Mouse (Mus musculus) liver, embryonic 16.5 days (tissue): ENCODE data around the gene St14. TPM values are rescaled to one million over a fixed set of nuclear protein-coding genes. Genes with fewer than 3 reads are reported as not detected.
A peak's percentile ranks its signal among the peaks of the same experiment; 100 is the strongest.
"Not testable (repeated sequence)": the region's sequence is repeated elsewhere in the genome, so short reads cannot be mapped to it uniquely, and the experiment has no call there.

Experiments used
- ATAC-seq: fragments of 200-750 bp; cut with Nextera tagmentation; 2 replicates; pipeline ENCODE4 v1.8.0; 2017; ENCODE audit warnings: low read depth, mild to moderate bottlenecking, moderate number of reproducible peaks, moderate library complexity
- H3K27ac ChIP-seq: fragments of 300-500 bp; sonication (generic); 2 replicates; pipeline ENCODE4 v1.5.1; 2014; ENCODE audit warnings: mild to moderate bottlenecking, low read length
- H3K27me3 ChIP-seq: fragments of 300-500 bp; sonication (generic); 2 replicates; pipeline ENCODE4 v1.6.1; 2014; ENCODE audit warnings: low read depth, low read length, mixed read lengths; ENCODE audit not compliant: control insufficient read depth, insufficient read depth
- H3K36me3 ChIP-seq: fragments of 300-500 bp; sonication (generic); 2 replicates; pipeline ENCODE4 v1.6.1; 2014; ENCODE audit warnings: mild to moderate bottlenecking; ENCODE audit not compliant: control insufficient read depth, insufficient read depth
- H3K4me1 ChIP-seq: fragments of 300-500 bp; sonication (generic); 2 replicates; pipeline ENCODE4 v1.6.1; 2014; ENCODE audit warnings: low read depth, low read length, mixed read lengths; ENCODE audit not compliant: control insufficient read depth
- H3K4me2 ChIP-seq: fragments of 300-500 bp; sonication (generic); 2 replicates; pipeline ENCODE4 v1.6.1; 2014; ENCODE audit warnings: low read depth, low read length, mixed read lengths
- H3K4me3 ChIP-seq: fragments of 300-500 bp; sonication (generic); 2 replicates; pipeline ENCODE4 v1.5.1; 2014; ENCODE audit warnings: low read depth, mild to moderate bottlenecking, low read length
- H3K9ac ChIP-seq: fragments of 300-500 bp; sonication (generic); 2 replicates; pipeline ENCODE4 v1.6.1; 2014; ENCODE audit warnings: low read depth, low read length
- H3K9me3 ChIP-seq: fragments of 300-500 bp; sonication (generic); replicated peaks from 2 replicates; pipeline ENCODE4 v1.6.1; 2016; ENCODE audit warnings: low read length; ENCODE audit not compliant: control insufficient read depth
- WGBS: fragments of 180-500 bp; shearing (Covaris S2); extraction: QIAGEN DNeasy Blood & Tissue Kit; methylation state at CpG from one replicate; pipeline ENCODE4 v1.1.7; 2014; ENCODE audit not compliant: insufficient replicate concordance; 5-methylcytosine and 5-hydroxymethylcytosine counted together
- polyA plus RNA-seq: library from polyadenylated mRNA; unstranded; fragments of >200 nt; fragmentation: Nextera tagmentation; extraction: Ambion mirVana; gene quantifications from 2 replicates; pipeline ENCODE4 v1.2.1, GENCODE M21; 2015

Gene St14
- polyA plus RNA-seq = 0.51 and 1.0 TPM in 2 replicates

- peak within 1 kb of the TSS; percentile 51 for H3K4me3 ChIP-seq
- H3K27me3 ChIP-seq = peaks cover 62% of the 10 kb centered on the region
- peak within 1 kb of the TSS; percentile 74 for H3K4me2 ChIP-seq
- peak; percentile 32; the same call in 1 of the 2 replicates for ATAC-seq
- peaks cover 3% of the 10 kb centered on the region for H3K4me1 ChIP-seq
- H3K9ac ChIP-seq = 0 out of 2 replicates have a peak within 1 kb of the TSS, but pooled peaks have one; percentile 19
- no peak within 1 kb of the TSS for H3K27ac ChIP-seq
- 1% methylated on average over 74 of the region's 74 CpGs for WGBS
- no peaks in the 10 kb centered on the region for H3K36me3 ChIP-seq
- H3K9me3 ChIP-seq = no peaks in the 10 kb centered on the region
These were observed at the start of gene St14 for GRCm38 (mm10) chr9:31131205-31131968. Gene St14 (minus strand): TSS chr9:31131853.

GRCm38 (mm10) chr9:31177692-31178091 lies 46.0 kb upstream of the St14 start:
- Histone ChIP-seq H3K27ac (no peak overlapping the region), H3K4me2 (no peak overlapping the region), H3K9me3 (no peaks in the 10 kb centered on the region), H3K36me3 (peaks cover 17% of the 10 kb centered on the region), H3K4me1 (peaks cover 3% of the 10 kb centered on the region; the same call in 1 of the 2 replicates), H3K9ac (no peak overlapping the region), H3K4me3 (no peak overlapping the region), H3K27me3 (no peaks in the 10 kb centered on the region)
- WGBS = 87% methylated on average over 6 of the region's 6 CpGs
- ATAC-seq = no peak

GRCm38 (mm10) chr9:31176379-31177130 lies 44.9 kb upstream of the St14 start:
- Histone ChIP-seq H3K9ac (no peak overlapping the region), H3K36me3 (peaks cover 23% of the 10 kb centered on the region)
- ATAC-seq = no peak

GRCm38 (mm10) chr9:31175978-31176377 lies 44.3 kb upstream of the St14 start:
- Histone ChIP-seq H3K4me1 (no peaks in the 10 kb centered on the region), H3K27me3 (no peaks in the 10 kb centered on the region), H3K36me3 (peaks cover 25% of the 10 kb centered on the region), H3K9me3 (no peaks in the 10 kb centered on the region), H3K9ac (no peak overlapping the region), H3K4me2 (no peak overlapping the region), H3K4me3 (no peak overlapping the region), H3K27ac (no peak overlapping the region)
- ATAC-seq = no peak
- 80% methylated on average over 3 of the region's 3 CpGs for WGBS

More at GRCm38 (mm10) chr9:31176379-31177130, 44.9 kb upstream of the St14 start:
- H3K4me2 ChIP-seq = no peak overlapping the region
- H3K4me3 ChIP-seq = no peak overlapping the region
- H3K4me1 ChIP-seq = peaks cover under 1% of the 10 kb centered on the region; the same call in 1 of the 2 replicates
- WGBS = 82% methylated on average over 8 of the region's 8 CpGs
- no peak overlapping the region for H3K27ac ChIP-seq
- no peaks in the 10 kb centered on the region for H3K9me3 ChIP-seq
- H3K27me3 ChIP-seq = no peaks in the 10 kb centered on the region

GRCm38 (mm10) chr9:31175346-31175745 lies 43.7 kb upstream of the St14 start:
- Histone ChIP-seq H3K27ac (no peak overlapping the region), H3K36me3 (peaks cover 25% of the 10 kb centered on the region), H3K27me3 (no peaks in the 10 kb centered on the region), H3K9me3 (no peaks in the 10 kb centered on the region), H3K4me2 (no peak overlapping the region), H3K9ac (no peak overlapping the region), H3K4me3 (no peak overlapping the region), H3K4me1 (no peaks in the 10 kb centered on the region)
- WGBS = 72% methylated on average over 6 of the region's 6 CpGs
- ATAC-seq = no peak

GRCm38 (mm10) chr9:31168356-31169093 lies 36.9 kb upstream of the St14 start:
- WGBS = 90% methylated on average over 22 of the region's 22 CpGs
- no peak for ATAC-seq
- H3K4me1 ChIP-seq = no peaks in the 10 kb centered on the region
- peaks cover 44% of the 10 kb centered on the region for H3K36me3 ChIP-seq
- no peak overlapping the region for H3K27ac ChIP-seq
- H3K9me3 ChIP-seq = no peaks in the 10 kb centered on the region
- H3K9ac ChIP-seq = no peak overlapping the region
- no peak overlapping the region for H3K4me3 ChIP-seq
- H3K4me2 ChIP-seq = no peak overlapping the region
- no peaks in the 10 kb centered on the region for H3K27me3 ChIP-seq

GRCm38 (mm10) chr9:31167305-31167704 lies 35.7 kb upstream of the St14 start:
- 90% methylated on average over 13 of the region's 13 CpGs for WGBS
- no peak overlapping the region for H3K4me2 ChIP-seq
- no peak for ATAC-seq
- no peaks in the 10 kb centered on the region for H3K27me3 ChIP-seq
- H3K9me3 ChIP-seq = no peaks in the 10 kb centered on the region
- no peak overlapping the region for H3K9ac ChIP-seq
- H3K4me1 ChIP-seq = no peaks in the 10 kb centered on the region
- no peak overlapping the region for H3K27ac ChIP-seq
- peaks cover 48% of the 10 kb centered on the region for H3K36me3 ChIP-seq
- no peak overlapping the region for H3K4me3 ChIP-seq

- WGBS = 66% methylated on average over 3 of the region's 3 CpGs
- H3K27ac ChIP-seq, ATAC-seq, H3K4me2 ChIP-seq, H3K9me3 ChIP-seq, H3K4me1 ChIP-seq, H3K4me3 ChIP-seq, H3K27me3 ChIP-seq, H3K9ac ChIP-seq: not testable (repeated sequence)
- H3K36me3 ChIP-seq = peaks cover 58% of the 10 kb centered on the region
These were observed 33.9 kb upstream of the St14 start for GRCm38 (mm10) chr9:31165505-31165904.
